Mouse (Mus musculus) brown adipose tissue, adult 24 weeks (tissue): ENCODE measurements around the gene Unc119b. TPM values are rescaled to one million over a fixed set of nuclear protein-coding genes. Genes with fewer than 3 reads are reported as not detected.
"Not testable (repeated sequence)": the region's sequence is repeated elsewhere in the genome, so short reads cannot be mapped to it uniquely, and the experiment has no call there.

Experiments used
- H3K27ac ChIP-seq: fragments of 200-500 bp; replicated peaks from 2 replicates; pipeline ENCODE4 v1.5.1; 2012; ENCODE audit warnings: low read depth, mild to moderate bottlenecking, low read length
- H3K4me1 ChIP-seq: fragments of 200-500 bp; 2 replicates; pipeline ENCODE4 v1.6.1; 2012; ENCODE audit warnings: low read length, mixed read lengths; ENCODE audit not compliant: control insufficient read depth, insufficient read depth, insufficient read length
- H3K4me3 ChIP-seq: fragments of 200-500 bp; 2 replicates; pipeline ENCODE4 v1.5.1; 2012; ENCODE audit warnings: low read depth, mild to moderate bottlenecking, low read length, moderate library complexity; ENCODE audit not compliant: insufficient read depth
- polyA plus RNA-seq: library from polyadenylated mRNA; stranded (reverse); fragments of >200 nt; gene quantifications from 2 replicates; pipeline ENCODE4 v1.2.4, GENCODE M21; 2012; ENCODE audit not compliant: missing spikeins, insufficient read depth, insufficient read length

Gene Unc119b
- polyA plus RNA-seq, 1 experiment: 11.0 TPM

GRCm38 (mm10) chr5:115129328-115129727 is 5.4 kb downstream of the Unc119b start:
- no peak overlapping the region for H3K4me3 ChIP-seq
- H3K27ac ChIP-seq: no peak overlapping the region
- peaks cover 11% of the 10 kb centered on the region for H3K4me1 ChIP-seq

GRCm38 (mm10) chr5:115127421-115128179 is 7.2 kb downstream of the Unc119b start:
- Histone ChIP-seq H3K4me1 (peaks cover 2% of the 10 kb centered on the region; the same call in 1 of the 2 replicates), H3K27ac (no peak overlapping the region; the same call in 1 of the 2 replicates), H3K4me3 (no peak overlapping the region)

- H3K4me1 ChIP-seq: 0 out of 2 replicates have a peak, but pooled peaks cover 2% of the 10 kb centered on the region
- no peak overlapping the region; the same call in 1 of the 2 replicates for H3K27ac ChIP-seq
- no peak overlapping the region for H3K4me3 ChIP-seq
Observed at GRCm38 (mm10) chr5:115126578-115127312, 8.0 kb downstream of the Unc119b start.

- H3K4me1 ChIP-seq: 0 out of 2 replicates have a peak, but pooled peaks cover 2% of the 10 kb centered on the region
- H3K27ac ChIP-seq: no peak overlapping the region
- H3K4me3 ChIP-seq: no peak overlapping the region
Observed at GRCm38 (mm10) chr5:115125211-115125871, 9.4 kb downstream of the Unc119b start.

GRCm38 (mm10) chr5:115124690-115125089 is 10.1 kb downstream of the Unc119b start:
- H3K4me1 ChIP-seq: 0 out of 2 replicates have a peak, but pooled peaks cover 2% of the 10 kb centered on the region
- no peak overlapping the region for H3K27ac ChIP-seq
- no peak overlapping the region for H3K4me3 ChIP-seq

GRCm38 (mm10) chr5:115120978-115121377 is 13.8 kb downstream of the Unc119b start:
- no peak overlapping the region for H3K27ac ChIP-seq
- peaks cover 4% of the 10 kb centered on the region; the same call in 1 of the 2 replicates for H3K4me1 ChIP-seq
- H3K4me3 ChIP-seq: no peak overlapping the region

GRCm38 (mm10) chr5:115118961-115119570 is 15.7 kb downstream of the Unc119b start, which contains the start of gene Acads:
TSS of gene Acads (minus strand) at chr5:115119346.
- Histone ChIP-seq H3K27ac (peak within 1 kb of the TSS; percentile 76), H3K4me3 (peak within 1 kb of the TSS; percentile 84), H3K4me1 (peaks cover 4% of the 10 kb centered on the region; the same call in 1 of the 2 replicates)

- no peak overlapping the region for H3K4me3 ChIP-seq
Observed at GRCm38 (mm10) chr5:115117467-115117866, 17.3 kb downstream of the Unc119b start.

GRCm38 (mm10) chr5:115116426-115116825 is 18.3 kb downstream of the Unc119b start:
- Histone ChIP-seq H3K4me1 (peaks cover 4% of the 10 kb centered on the region; the same call in 1 of the 2 replicates), H3K4me3 (no peak overlapping the region), H3K27ac (no peak overlapping the region)

More at GRCm38 (mm10) chr5:115117467-115117866, 17.3 kb downstream of the Unc119b start:
- Histone ChIP-seq H3K27ac (no peak overlapping the region), H3K4me1 (peaks cover 4% of the 10 kb centered on the region; the same call in 1 of the 2 replicates)

GRCm38 (mm10) chr5:115114501-115114900 is 20.3 kb downstream of the Unc119b start:
- H3K4me1 ChIP-seq: peaks cover 4% of the 10 kb centered on the region; the same call in 1 of the 2 replicates
- H3K4me3 ChIP-seq: no peak overlapping the region
- H3K27ac ChIP-seq: no peak overlapping the region

- Histone ChIP-seq H3K27ac (no peak overlapping the region), H3K4me3 (no peak overlapping the region), H3K4me1 (0 out of 2 replicates have a peak, but pooled peaks cover 4% of the 10 kb centered on the region)
Observed at GRCm38 (mm10) chr5:115113244-115113643, 21.5 kb downstream of the Unc119b start.

- Histone ChIP-seq H3K4me3 (no peak overlapping the region), H3K27ac (no peak overlapping the region), H3K4me1 (no peaks in the 10 kb centered on the region)
Observed at GRCm38 (mm10) chr5:115111156-115111555, 23.6 kb downstream of the Unc119b start.

GRCm38 (mm10) chr5:115103253-115103652 is 31.5 kb downstream of the Unc119b start:
- not testable (repeated sequence) for H3K4me1 ChIP-seq, H3K27ac ChIP-seq, H3K4me3 ChIP-seq

- H3K4me3 ChIP-seq: no peak overlapping the region
- H3K27ac ChIP-seq: no peak overlapping the region
- peaks cover 6% of the 10 kb centered on the region for H3K4me1 ChIP-seq
Observed at GRCm38 (mm10) chr5:115102231-115102630, 32.5 kb downstream of the Unc119b start.
